Mouse (Mus musculus) lung, postnatal 0 days (tissue): Measurements from ENCODE around the gene Vmn1r40.

Experiments
- CTCF ChIP-seq: IDR thresholded peaks from 2 replicates; pipeline ENCODE4 v1.5.1; 2016; ENCODE audit warnings: antibody characterized with exemption, mild to moderate bottlenecking
- EP300 ChIP-seq: IDR thresholded peaks from 2 replicates; pipeline ENCODE4 v1.6.1; 2016; ENCODE audit warnings: antibody characterized with exemption, mild to moderate bottlenecking, control low read depth

DNA sequence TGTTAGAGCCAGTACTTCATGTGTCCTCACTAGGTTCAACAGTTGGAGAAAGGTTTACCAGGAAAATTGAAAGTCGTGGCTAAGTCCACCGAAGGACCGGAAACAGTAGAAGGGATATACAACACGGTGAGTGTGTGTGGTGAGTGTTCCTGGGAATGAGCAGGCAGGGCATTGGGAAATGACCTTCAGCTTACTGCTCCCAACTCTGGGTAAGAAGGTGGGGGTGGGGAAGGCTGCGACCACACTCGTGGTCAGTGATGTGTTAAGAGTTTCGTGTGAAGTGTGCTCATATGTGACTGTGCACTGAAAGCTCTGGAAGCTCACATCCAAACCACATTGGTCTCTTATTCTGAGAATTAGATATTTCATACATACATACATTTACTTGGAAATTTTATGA, 41.7 kb upstream of the Vmn1r40 start:
- TF ChIP-seq CTCF: no peak
- no peak for TF ChIP-seq EP300
